Mouse (Mus musculus) heart, adult 2 months (tissue): Measurements from ENCODE around the gene Rad54l.

Experiments
- CTCF ChIP-seq: fragments of 200-600 bp; IDR thresholded peaks from 2 replicates; pipeline ENCODE4 v1.8.1; 2022; ENCODE audit warnings: antibody characterized with exemption, mild to moderate bottlenecking, moderate library complexity
- POLR2A ChIP-seq: fragments of 200-500 bp; IDR thresholded peaks from 2 replicates; pipeline ENCODE4 v1.6.1; 2011; ENCODE audit warnings: mild to moderate bottlenecking, low read depth, low read length, control low read depth; ENCODE audit not compliant: insufficient read depth

GRCm38 (mm10) chr4:116150862-116151221 lies 27.4 kb upstream of the Rad54l start:
- TF ChIP-seq POLR2A (no peak), CTCF (no peak)
